Mouse (Mus musculus) neural tube, embryonic 11.5 days (tissue): ENCODE measurements at regions not wholly inside any gene's neighbourhood (a gene's known extent, or its start where the extent isn't known, plus 50 kb on each side); places are given as distances from the start of the nearest gene placed in this dataset.

Source experiments
- ATAC-seq: fragments of 200-750 bp; cut with Nextera tagmentation; 2 replicates; pipeline ENCODE4 v1.8.0; 2017; ENCODE audit warnings: moderate number of reproducible peaks, mild to moderate bottlenecking, moderate TSS enrichment, moderate library complexity; ENCODE audit not compliant: insufficient read depth, low FRiP score, low TSS enrichment
- DNase-seq: peaks from one replicate; pipeline ENCODE4 v3.0.0-alpha.2; 2015; ENCODE audit warnings: low spot score
- H3K27ac ChIP-seq: fragments of 300-500 bp; sonication (generic); 2 replicates; pipeline ENCODE4 v1.5.1; 2014; ENCODE audit warnings: low read depth, mild to moderate bottlenecking, low read length
- H3K27me3 ChIP-seq: fragments of 300-500 bp; sonication (generic); 2 replicates; pipeline ENCODE4 v1.6.1; 2014; ENCODE audit warnings: mild to moderate bottlenecking, low read length, mixed read lengths; ENCODE audit not compliant: control insufficient read depth, insufficient read depth
- H3K36me3 ChIP-seq: fragments of 300-500 bp; sonication (generic); 2 replicates; pipeline ENCODE4 v1.6.1; 2014; ENCODE audit warnings: mild to moderate bottlenecking, low read length, moderate library complexity, mixed read lengths; ENCODE audit not compliant: control insufficient read depth, insufficient read depth
- H3K4me1 ChIP-seq: fragments of 300-500 bp; sonication (generic); 2 replicates; pipeline ENCODE4 v1.6.1; 2014; ENCODE audit warnings: low read length, mixed read lengths; ENCODE audit not compliant: control insufficient read depth, insufficient read depth
- H3K4me2 ChIP-seq: fragments of 300-500 bp; sonication (generic); 2 replicates; pipeline ENCODE4 v1.6.1; 2014; ENCODE audit warnings: low read depth, mild to moderate bottlenecking, moderate library complexity
- H3K4me3 ChIP-seq: fragments of 300-500 bp; sonication (generic); 2 replicates; pipeline ENCODE4 v1.5.1; 2014; ENCODE audit warnings: low read depth, low read length
- H3K9ac ChIP-seq: fragments of 300-500 bp; sonication (generic); 2 replicates; pipeline ENCODE4 v1.6.1; 2014; ENCODE audit warnings: mild to moderate bottlenecking, low read length
- H3K9me3 ChIP-seq: fragments of 300-500 bp; sonication (generic); 2 replicates; pipeline ENCODE4 v1.6.1; 2016; ENCODE audit warnings: low read length; ENCODE audit not compliant: control insufficient read depth
- WGBS: fragments of 180-500 bp; shearing (Covaris S2); extraction: QIAGEN DNeasy Blood & Tissue Kit; methylation state at CpG from one replicate; pipeline ENCODE4 v1.1.7; 2014; 5-methylcytosine and 5-hydroxymethylcytosine counted together

DNA sequence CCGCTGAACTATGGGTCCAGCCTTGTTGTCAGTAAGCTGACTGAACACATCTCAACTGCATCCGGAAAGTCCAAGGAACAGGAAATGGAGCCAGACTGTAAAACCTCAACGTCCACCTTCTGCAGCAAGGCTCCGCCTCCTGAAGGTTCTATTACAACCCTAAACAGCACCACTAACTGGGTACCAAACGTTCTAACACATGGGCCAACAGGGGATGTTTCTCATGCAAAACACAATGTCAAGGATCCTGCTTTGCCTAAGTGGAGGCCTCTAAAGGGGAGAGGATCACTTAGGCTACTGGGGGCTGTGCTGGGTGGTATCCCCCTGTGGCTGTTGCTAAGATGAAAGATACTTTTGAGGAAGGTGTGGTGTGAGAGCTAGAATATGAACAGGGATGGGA is 51.0 kb upstream of the Stt3b start:
- Histone ChIP-seq H3K4me2 (no peak overlapping the region), H3K4me1 (no peaks in the 10 kb centered on the region), H3K4me3 (no peak overlapping the region), H3K36me3 (no peaks in the 10 kb centered on the region), H3K9ac (no peak overlapping the region), H3K9me3 (no peaks in the 10 kb centered on the region), H3K27ac (no peak overlapping the region), H3K27me3 (no peaks in the 10 kb centered on the region)
- DNase-seq (no peak), ATAC-seq (no peak)
- 56% methylated on average over 5 of the region's 5 CpGs for WGBS

- Histone ChIP-seq H3K4me2 (no peak overlapping the region), H3K4me3 (no peak overlapping the region), H3K4me1 (no peaks in the 10 kb centered on the region), H3K9me3 (no peaks in the 10 kb centered on the region), H3K36me3 (no peaks in the 10 kb centered on the region), H3K27ac (no peak overlapping the region), H3K9ac (no peak overlapping the region), H3K27me3 (no peaks in the 10 kb centered on the region)
- 92% methylated on average over 11 of the region's 11 CpGs for WGBS
- DNase-seq (no peak), ATAC-seq (no peak)
Measured at GRCm38 (mm10) chr9:115361881-115362280, 51.7 kb upstream of the Stt3b start.

- DNase-seq (no peak), ATAC-seq (no peak)
- Histone ChIP-seq H3K27ac (no peak overlapping the region), H3K9me3 (no peaks in the 10 kb centered on the region), H3K27me3 (no peaks in the 10 kb centered on the region), H3K4me1 (no peaks in the 10 kb centered on the region), H3K36me3 (no peaks in the 10 kb centered on the region), H3K4me2 (no peak overlapping the region), H3K9ac (no peak overlapping the region), H3K4me3 (no peak overlapping the region)
- 83% methylated on average over 4 of the region's 4 CpGs for WGBS
Measured at GRCm38 (mm10) chr9:115362486-115362885, 52.3 kb upstream of the Stt3b start.

DNA sequence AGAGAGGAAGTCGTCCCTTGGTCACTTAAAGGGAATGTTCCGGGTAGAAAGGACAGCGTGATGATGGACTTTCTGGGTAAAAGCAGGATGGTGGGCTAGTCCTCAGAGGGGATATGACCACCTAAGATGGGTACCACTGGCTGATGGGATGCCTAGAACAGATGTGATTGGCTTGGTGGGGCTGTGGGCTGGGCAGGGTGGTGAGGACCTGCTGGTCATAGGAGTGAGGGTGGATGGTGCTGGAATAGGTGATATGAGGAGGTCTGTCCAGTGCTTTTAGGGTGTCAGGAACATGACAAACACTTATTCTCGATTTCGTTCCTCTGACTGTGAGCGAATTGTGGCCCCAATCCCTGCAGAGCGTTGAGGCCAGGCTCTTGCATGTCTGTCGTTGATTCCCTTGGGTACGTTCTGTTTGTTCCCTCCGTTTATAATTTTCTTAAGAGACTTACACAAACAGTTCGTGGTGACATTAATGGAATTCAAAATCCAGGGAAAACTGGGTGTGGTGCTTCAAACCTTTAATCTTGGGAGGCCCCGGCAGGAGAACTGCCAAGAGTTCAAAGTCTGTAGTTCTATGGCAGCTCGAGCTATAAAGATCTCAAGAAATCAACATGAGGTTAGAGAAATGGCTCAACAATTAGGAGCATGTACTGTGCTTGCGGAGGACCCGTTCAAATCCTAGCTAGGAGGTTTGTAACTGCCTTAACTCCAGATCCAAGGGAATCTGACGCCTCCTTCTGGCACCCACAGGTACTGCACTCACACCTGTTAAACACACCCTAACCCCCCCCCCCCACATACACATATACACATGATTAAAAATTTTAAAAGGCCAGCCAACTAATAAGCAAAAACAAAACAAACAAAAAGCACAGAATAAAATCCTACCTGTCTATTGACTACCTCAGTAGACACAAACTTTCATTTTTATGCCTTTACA is 55.0 kb upstream of the Stt3b start:
- Histone ChIP-seq H3K4me1 (no peaks in the 10 kb centered on the region), H3K36me3 (no peaks in the 10 kb centered on the region), H3K4me3 (no peak overlapping the region), H3K4me2 (no peak overlapping the region), H3K9me3 (no peaks in the 10 kb centered on the region), H3K27ac (no peak overlapping the region), H3K27me3 (no peaks in the 10 kb centered on the region), H3K9ac (no peak overlapping the region)
- DNase-seq (no peak), ATAC-seq (no peak)
- 91% methylated on average over 16 of the region's 16 CpGs for WGBS

GRCm38 (mm10) chr9:115367808-115368207 is 57.6 kb upstream of the Stt3b start:
- H3K4me2 ChIP-seq: no peak overlapping the region
- ATAC-seq (no peak), DNase-seq (no peak)
- H3K9ac ChIP-seq: no peak overlapping the region
- no peak overlapping the region for H3K27ac ChIP-seq
- 72% methylated on average over 3 of the region's 3 CpGs for WGBS
- H3K27me3 ChIP-seq: no peaks in the 10 kb centered on the region
- no peaks in the 10 kb centered on the region for H3K36me3 ChIP-seq
- no peaks in the 10 kb centered on the region for H3K4me1 ChIP-seq
- no peak overlapping the region for H3K4me3 ChIP-seq
- no peaks in the 10 kb centered on the region for H3K9me3 ChIP-seq

DNA sequence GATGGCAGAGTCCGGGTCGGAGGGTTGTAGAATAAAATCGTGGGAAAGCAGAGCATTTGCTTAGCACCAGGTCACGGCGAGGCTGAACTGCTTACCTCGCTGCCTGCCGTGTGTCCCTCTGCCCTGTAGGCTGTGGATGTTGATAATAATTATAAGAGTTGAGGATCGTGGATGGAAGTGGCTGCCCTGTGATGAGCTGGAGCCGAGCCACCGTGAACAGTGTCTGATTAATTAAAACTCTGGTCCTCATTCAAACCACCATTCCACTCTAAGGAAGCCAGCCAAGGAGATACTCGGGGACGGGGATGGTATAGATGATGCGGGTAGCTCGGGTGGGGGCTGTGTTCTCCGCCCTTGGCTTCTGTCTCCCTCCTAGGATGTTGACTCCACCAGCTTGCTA is 70.1 kb upstream of the Stt3b start:
- no peaks in the 10 kb centered on the region for H3K4me1 ChIP-seq
- 88% methylated on average over 15 of the region's 15 CpGs for WGBS
- DNase-seq: no peak
- H3K4me3 ChIP-seq: no peak overlapping the region
- H3K9me3 ChIP-seq: no peaks in the 10 kb centered on the region
- H3K27ac ChIP-seq: no peak overlapping the region
- no peaks in the 10 kb centered on the region for H3K27me3 ChIP-seq
- no peak overlapping the region for H3K4me2 ChIP-seq
- no peak overlapping the region for H3K9ac ChIP-seq
- ATAC-seq: no peak
- no peaks in the 10 kb centered on the region for H3K36me3 ChIP-seq

- no peak for ATAC-seq
- DNase-seq: no peak
- WGBS: 95% methylated on average over 12 of the region's 12 CpGs
- Histone ChIP-seq H3K9ac (no peak overlapping the region), H3K27me3 (no peaks in the 10 kb centered on the region), H3K4me3 (no peak overlapping the region), H3K4me1 (no peaks in the 10 kb centered on the region), H3K4me2 (no peak overlapping the region), H3K36me3 (no peaks in the 10 kb centered on the region), H3K27ac (no peak overlapping the region), H3K9me3 (no peaks in the 10 kb centered on the region)
Measured at GRCm38 (mm10) chr9:115382824-115383475, 72.7 kb upstream of the Stt3b start.

- no peak for ATAC-seq
- Histone ChIP-seq H3K4me1 (no peaks in the 10 kb centered on the region), H3K9ac (no peak overlapping the region), H3K9me3 (no peaks in the 10 kb centered on the region), H3K27me3 (no peaks in the 10 kb centered on the region), H3K27ac (no peak overlapping the region), H3K4me2 (no peak overlapping the region), H3K4me3 (no peak overlapping the region), H3K36me3 (no peaks in the 10 kb centered on the region)
- no peak for DNase-seq
- 82% methylated on average over 4 of the region's 4 CpGs for WGBS
Measured at GRCm38 (mm10) chr9:115383935-115384334, 73.7 kb upstream of the Stt3b start.

GRCm38 (mm10) chr9:115384345-115384744 is 74.1 kb upstream of the Stt3b start:
- H3K27ac ChIP-seq: no peak overlapping the region
- ATAC-seq: no peak
- H3K4me3 ChIP-seq: no peak overlapping the region
- H3K4me1 ChIP-seq: no peaks in the 10 kb centered on the region
- no peak overlapping the region for H3K4me2 ChIP-seq
- no peaks in the 10 kb centered on the region for H3K36me3 ChIP-seq
- DNase-seq: no peak
- WGBS: 68% methylated on average over 1 of the region's 1 CpGs
- H3K9me3 ChIP-seq: no peaks in the 10 kb centered on the region
- H3K27me3 ChIP-seq: no peaks in the 10 kb centered on the region
- H3K9ac ChIP-seq: no peak overlapping the region
